Mouse (Mus musculus): ENCODE measurements around the gene Phldb2. TPM values are rescaled to one million over a fixed set of nuclear protein-coding genes. Genes with fewer than 3 reads are reported as not detected.

Gene Phldb2
- total RNA-seq, 2 experiments from 2014 or later = 4.9 to 8.0 TPM

- peak; percentile 78 to 82 for DNase-seq
Observed at GRCm38 (mm10) chr16:45724061-45724741, 229.2 kb downstream of the Phldb2 start, which contains the start of gene Tagln3. Gene Tagln3, minus strand, starts transcription at chr16:45724608.

GRCm38 (mm10) chr16:45723172-45723901 lies 230.1 kb downstream of the Phldb2 start:
- peak in 1 of 2 experiments; percentile 33 for DNase-seq

- peak; percentile 40 to 43 for DNase-seq
Observed at GRCm38 (mm10) chr16:45722460-45722951, 230.9 kb downstream of the Phldb2 start.

- no peak for DNase-seq
Observed at GRCm38 (mm10) chr16:45720022-45720630, 233.3 kb downstream of the Phldb2 start.

GRCm38 (mm10) chr16:45718296-45718695 lies 235.1 kb downstream of the Phldb2 start:
- no peak for DNase-seq

- DNase-seq = no peak
Observed at GRCm38 (mm10) chr16:45714489-45715150, 238.8 kb downstream of the Phldb2 start.

GRCm38 (mm10) chr16:45713878-45714277 lies 239.5 kb downstream of the Phldb2 start:
- no peak for DNase-seq

GRCm38 (mm10) chr16:45713261-45713660 lies 240.1 kb downstream of the Phldb2 start:
- DNase-seq = no peak

GRCm38 (mm10) chr16:45711263-45711662 lies 242.1 kb downstream of the Phldb2 start:
- DNase-seq = no peak

- no peak for DNase-seq
Observed at GRCm38 (mm10) chr16:45699301-45699700, 254.1 kb downstream of the Phldb2 start.

GRCm38 (mm10) chr16:45697996-45698395 lies 255.4 kb downstream of the Phldb2 start:
- no peak for DNase-seq

Other genes with a start within 250 kb of the Phldb2 start
- gene Tagln3, start 229.0 kb downstream of the Phldb2 start, total RNA-seq (2021) = 100 to 1,000 TPM; 244 to 276 TPM
- 10 to 100 TPM; 19.1 to 21.6 TPM for gene Abhd10, start 210.6 kb downstream of the Phldb2 start, total RNA-seq (2021)
- gene Plcxd2, start 56.6 kb upstream of the Phldb2 start, total RNA-seq (2021) = 10 to 100 TPM; 16.4 to 18.4 TPM
- gene Cd96, start 166.7 kb upstream of the Phldb2 start, total RNA-seq (2021) = not detected
- gene Gm4737, start 201.5 kb upstream of the Phldb2 start, total RNA-seq (2021) = 10 to 100 TPM; 13.6 to 16.4 TPM